Comparison of ENCODE assay signal across 8 mouse cellular contexts in the genomic region with DNA sequence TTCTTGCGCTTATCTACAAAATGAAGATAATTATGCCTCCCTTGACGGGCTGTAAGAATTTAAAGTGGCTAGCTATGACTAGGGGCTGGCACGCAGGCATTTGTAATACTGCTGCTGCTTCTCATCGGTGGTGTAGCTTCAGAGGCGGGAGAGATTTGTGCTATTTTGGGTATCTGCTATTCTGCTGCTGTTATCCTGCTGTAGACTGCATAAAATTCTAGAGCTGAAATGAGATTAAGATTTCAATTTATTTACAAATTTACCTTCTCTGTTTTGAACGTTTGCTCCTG. TPM values are rescaled to one million over a fixed set of nuclear protein-coding genes. Genes with fewer than 3 reads are reported as not detected.
DNase-seq lines count a peak whose midpoint lies in the region; ATAC-seq and TF ChIP-seq lines count a peak whose summit lies in the region.

No protein-coding gene starts in this region.

- DNase-seq in heart, adult 2 months, result no peak
- DNase-seq in heart, postnatal 36 days, result no peak
- DNase-seq in retina, postnatal 1 day, result no peak
- no peak for DNase-seq in adrenal gland, postnatal 4 days (ENCODE audit: low spot score in 2 of 2)
- DNase-seq in right cerebral cortex, postnatal 14 days, result no peak

- no peak overlapping the region for H3K27ac ChIP-seq in heart, adult 2 months
- H3K27ac ChIP-seq in ES-Bruce4 (ENCODE audit: insufficient read depth, low read length), result no peak overlapping the region
- H3K27ac ChIP-seq in heart, embryonic 15.5 days, result peak overlapping the region; percentile 88
- no peak overlapping the region for H3K27ac ChIP-seq in liver, embryonic 16.5 days (ENCODE audit: low read length)

- H3K79me2 ChIP-seq in heart, adult 2 months (replicated peaks; ENCODE audit: control insufficient read depth, insufficient read depth, low read length), result no peaks in the 10 kb centered on the region

- no peaks in the 10 kb centered on the region for H3K9me3 ChIP-seq in ES-Bruce4 (replicated peaks; ENCODE audit: control insufficient read depth, insufficient read depth, low read length, poor library complexity, severe bottlenecking)
- H3K9me3 ChIP-seq in heart, embryonic 15.5 days (replicated peaks), result no peaks in the 10 kb centered on the region
- no peaks in the 10 kb centered on the region for H3K9me3 ChIP-seq in liver, embryonic 16.5 days (replicated peaks; ENCODE audit: control insufficient read depth, low read length)

- H3K27me3 ChIP-seq in heart, adult 2 months (ENCODE audit: control insufficient read depth, insufficient read depth, low read length), result no peaks in the 10 kb centered on the region
- no peaks in the 10 kb centered on the region for H3K27me3 ChIP-seq in ES-Bruce4 (ENCODE audit: control insufficient read depth, insufficient read depth, low read length, poor library complexity, severe bottlenecking)
- H3K27me3 ChIP-seq in heart, embryonic 15.5 days, result peaks cover 7% of the 10 kb centered on the region; the same call in 1 of the 2 replicates
- peaks cover 3% of the 10 kb centered on the region; the same call in 1 of the 2 replicates for H3K27me3 ChIP-seq in liver, embryonic 16.5 days (ENCODE audit: control insufficient read depth, insufficient read depth, low read depth, low read length)

- 36% methylated on average over 6 of the region's 6 CpGs for WGBS in heart, adult 2 months
- 32% methylated on average over 6 of the region's 6 CpGs for WGBS in heart, embryonic 15.5 days
- WGBS in liver, embryonic 16.5 days (ENCODE audit: insufficient replicate concordance), result 41% methylated on average over 6 of the region's 6 CpGs

- TF ChIP-seq CTCF in heart, adult 2 months (IDR thresholded peaks at IDR 0.05), result no peak
- no peak for TF ChIP-seq CTCF in ES-Bruce4 (IDR thresholded peaks at IDR 0.05; ENCODE audit: low read depth, low read length)

- intact Hi-C loops in heart, adult 2 months (cut with DNase I), result no loop called here
- intact Hi-C loops in heart, postnatal 36 days (cut with DNase I), result loop anchor here (1.0 to 2.0 kb wide), 2 partner anchors 15 to 56 kb away; no protein-coding TSS in a partner anchor

- TF ChIP-seq POLR2A in heart, adult 2 months (IDR thresholded peaks at IDR 0.05; ENCODE audit: insufficient read depth, low read depth, low read length), result no peak
- TF ChIP-seq POLR2A in ES-Bruce4 (IDR thresholded peaks at IDR 0.05; ENCODE audit: insufficient read depth, low read length), result no peak

- 0 out of 2 replicates have a peak, but pooled peaks have one; percentile 56 for ATAC-seq in heart, embryonic 15.5 days (replicated peaks; ENCODE audit: insufficient number of reproducible peaks, insufficient read depth, low FRiP score, low read depth)
- ATAC-seq in liver, embryonic 16.5 days (ENCODE audit: low read depth), result no peak

- no peaks in the 10 kb centered on the region for H3K4me1 ChIP-seq in heart, adult 2 months (ENCODE audit: control insufficient read depth, insufficient read depth, low read length)
- H3K4me1 ChIP-seq in ES-Bruce4 (ENCODE audit: control insufficient read depth, insufficient read depth, low read length), result no peaks in the 10 kb centered on the region
- peaks cover 18% of the 10 kb centered on the region for H3K4me1 ChIP-seq in heart, embryonic 15.5 days (replicated peaks)
- H3K4me1 ChIP-seq in liver, embryonic 16.5 days (ENCODE audit: control insufficient read depth, low read depth, low read length), result peaks cover 7% of the 10 kb centered on the region

- H3K36me3 ChIP-seq in heart, adult 2 months (ENCODE audit: control insufficient read depth, insufficient read depth, low read length), result no peaks in the 10 kb centered on the region; the same call in 1 of the 2 replicates
- H3K36me3 ChIP-seq in ES-Bruce4 (ENCODE audit: control insufficient read depth, insufficient read depth, low read length, poor library complexity, severe bottlenecking), result no peaks in the 10 kb centered on the region
- H3K36me3 ChIP-seq in heart, embryonic 15.5 days, result no peaks in the 10 kb centered on the region
- H3K36me3 ChIP-seq in liver, embryonic 16.5 days (ENCODE audit: control insufficient read depth, insufficient read depth), result no peaks in the 10 kb centered on the region

- H3K9ac ChIP-seq in heart, adult 2 months (ENCODE audit: low read depth, low read length), result no peak overlapping the region
- H3K9ac ChIP-seq in ES-Bruce4 (ENCODE audit: low read depth, poor library complexity, severe bottlenecking), result peak overlapping the region; percentile 73; the same call in 1 of the 2 replicates
- peak overlapping the region; percentile 79; the same call in 1 of the 2 replicates for H3K9ac ChIP-seq in heart, embryonic 15.5 days
- H3K9ac ChIP-seq in liver, embryonic 16.5 days (ENCODE audit: low read depth, low read length), result no peak overlapping the region

- peak overlapping the region; percentile 92 for H3K4me2 ChIP-seq in heart, embryonic 15.5 days
- H3K4me2 ChIP-seq in liver, embryonic 16.5 days (ENCODE audit: low read depth, low read length), result peak overlapping the region; percentile 82

- TF ChIP-seq EP300 in heart, adult 2 months (IDR thresholded peaks at IDR 0.05; ENCODE audit: insufficient read depth, low read depth, low read length), result no peak
- no peak for TF ChIP-seq EP300 in ES-Bruce4 (IDR thresholded peaks at IDR 0.05; ENCODE audit: insufficient read depth, low read depth, low read length)

- peak overlapping the region; percentile 87 for H3K4me3 ChIP-seq in heart, adult 2 months
- peak overlapping the region; percentile 85 for H3K4me3 ChIP-seq in ES-Bruce4 (ENCODE audit: low read depth, low read length)
- peak overlapping the region; percentile 79 for H3K4me3 ChIP-seq in heart, embryonic 15.5 days
- no peak overlapping the region; the same call in 1 of the 2 replicates for H3K4me3 ChIP-seq in liver, embryonic 16.5 days (ENCODE audit: low read depth, low read length)

RNA-seq across cellular contexts. Expression of a gene that starts 1.1 kb away (rescaled TPM):
- total RNA-seq in heart, adult 2 months (2021), result 10 to 100 TPM; 10.8 to 13.1 TPM
- 12.8 and 15.8 TPM in 2 replicates for polyA plus RNA-seq in heart, adult 2 months (2012; rRNA removed)
- total RNA-seq in heart, postnatal 36 days (2021), result 10 to 100 TPM; 13.2 to 13.7 TPM
- polyA plus RNA-seq in ES-Bruce4 (2011; ENCODE audit: insufficient read depth, insufficient read length, low read depth, missing spikeins), result 34.2 and 36.7 TPM in 2 replicates
- polyA plus RNA-seq in heart, embryonic 15.5 days (2015; fragmentation: Nextera tagmentation; extraction: Ambion mirVana), result 6.1 and 9.3 TPM in 2 replicates
- 6.0 and 6.9 TPM in 2 replicates for polyA plus RNA-seq in liver, embryonic 16.5 days (2015; fragmentation: Nextera tagmentation; extraction: Ambion mirVana)
- 10 to 100 TPM; 38.7 to 40.6 TPM for total RNA-seq in adrenal gland, postnatal 4 days (2021)

RNA-seq across cellular contexts. Expression of a gene that starts 48.5 kb away (rescaled TPM):
- under 1 TPM; 0.14 to 0.16 TPM for total RNA-seq in heart, adult 2 months (2021)
- 0.35 and 0.61 TPM in 2 replicates for polyA plus RNA-seq in heart, adult 2 months (2012; rRNA removed)
- total RNA-seq in heart, postnatal 36 days (2021), result under 1 TPM; 0.08 to 0.19 TPM
- polyA plus RNA-seq in ES-Bruce4 (2011; ENCODE audit: insufficient read depth, insufficient read length, low read depth, missing spikeins), result 0.67 and 0.68 TPM in 2 replicates
- 0.18 and 0.47 TPM in 2 replicates for polyA plus RNA-seq in heart, embryonic 15.5 days (2015; fragmentation: Nextera tagmentation; extraction: Ambion mirVana)
- polyA plus RNA-seq in liver, embryonic 16.5 days (2015; fragmentation: Nextera tagmentation; extraction: Ambion mirVana), result 0.15 and 0.26 TPM in 2 replicates
- total RNA-seq in adrenal gland, postnatal 4 days (2021), result 1 to 10 TPM; 5.8 to 6.1 TPM

RNA-seq across cellular contexts. Expression of a gene that starts 57.5 kb away (rescaled TPM):
- total RNA-seq in heart, adult 2 months (2021), result 10 to 100 TPM; 24.0 to 25.5 TPM
- polyA plus RNA-seq in heart, adult 2 months (2012; rRNA removed), result 14.6 and 18.8 TPM in 2 replicates
- 10 to 100 TPM; 24.4 to 26.9 TPM for total RNA-seq in heart, postnatal 36 days (2021)
- 86.8 and 104 TPM in 2 replicates for polyA plus RNA-seq in ES-Bruce4 (2011; ENCODE audit: insufficient read depth, insufficient read length, low read depth, missing spikeins)
- 6.8 and 8.4 TPM in 2 replicates for polyA plus RNA-seq in heart, embryonic 15.5 days (2015; fragmentation: Nextera tagmentation; extraction: Ambion mirVana)
- polyA plus RNA-seq in liver, embryonic 16.5 days (2015; fragmentation: Nextera tagmentation; extraction: Ambion mirVana), result 2.3 and 3.3 TPM in 2 replicates
- total RNA-seq in adrenal gland, postnatal 4 days (2021), result 10 to 100 TPM; 68.0 to 72.1 TPM

Comparison
In these comparisons a context has a peak if more than half of its experiments do, and no peak if none do; other contexts are left out.
1. H3K9ac ChIP-seq: peak in ES-Bruce4 (single experiment) and heart, embryonic 15.5 days (single experiment); none in heart, adult 2 months (single experiment) and liver, embryonic 16.5 days (single experiment).